Mouse (Mus musculus): ENCODE measurements around the gene Pik3r5. TPM values are rescaled to one million over a fixed set of nuclear protein-coding genes. Genes with fewer than 3 reads are reported as not detected.

Pik3r5 gene
- polyA plus RNA-seq, 1 experiment from 2014 or later = 0.25 TPM

GRCm38 (mm10) chr11:68451747-68452405 is 20.0 kb downstream of the Pik3r5 start:
- Histone ChIP-seq H3K4me3 (replicated peaks) (no peak overlapping the region), H3K4me1 (replicated peaks) (peaks cover 9% of the 10 kb centered on the region), H3K36me3 (no peaks in the 10 kb centered on the region), H3K27ac (no peak overlapping the region), H3K27me3 (0 out of 2 replicates have a peak, but pooled peaks cover 5% of the 10 kb centered on the region), H3K9ac (replicated peaks) (no peak overlapping the region), H3K9me3 (no peaks in the 10 kb centered on the region), H3K4me2 (no peak overlapping the region)
- no peak for ATAC-seq (ENCODE audit: insufficient number of reproducible peaks, insufficient read depth, low FRiP score, low TSS enrichment, low read depth)
- 77% methylated on average over 5 of the region's 5 CpGs for WGBS

DNA sequence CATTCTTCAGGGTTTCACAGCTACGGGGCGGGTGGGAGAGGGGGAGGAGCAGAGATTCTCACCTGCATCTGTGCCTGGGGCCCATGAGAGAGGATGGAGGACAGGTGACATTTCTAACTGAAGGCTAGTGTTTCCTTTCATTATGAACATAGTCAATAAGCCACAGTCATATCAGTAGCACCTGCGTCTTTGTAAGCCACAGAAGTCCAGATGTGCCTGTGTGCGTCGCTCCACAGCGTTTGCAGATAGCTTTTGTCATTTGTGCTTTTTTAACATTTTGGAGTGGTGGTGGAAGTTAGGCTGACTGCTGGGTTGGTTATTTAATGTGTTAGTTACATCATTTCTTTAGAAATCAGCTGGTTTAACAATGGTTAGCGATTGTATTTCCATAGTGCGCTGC is 20.8 kb downstream of the Pik3r5 start:
- Histone ChIP-seq H3K27ac (no peak overlapping the region), H3K27me3 (0 out of 2 replicates have a peak, but pooled peaks cover 5% of the 10 kb centered on the region), H3K4me1 (replicated peaks) (peaks cover 9% of the 10 kb centered on the region), H3K4me2 (no peak overlapping the region), H3K9ac (replicated peaks) (no peak overlapping the region), H3K36me3 (no peaks in the 10 kb centered on the region), H3K4me3 (replicated peaks) (no peak overlapping the region), H3K9me3 (no peaks in the 10 kb centered on the region)
- WGBS = 90% methylated on average over 8 of the region's 8 CpGs
- ATAC-seq (ENCODE audit: insufficient number of reproducible peaks, insufficient read depth, low FRiP score, low TSS enrichment, low read depth) = no peak

DNA sequence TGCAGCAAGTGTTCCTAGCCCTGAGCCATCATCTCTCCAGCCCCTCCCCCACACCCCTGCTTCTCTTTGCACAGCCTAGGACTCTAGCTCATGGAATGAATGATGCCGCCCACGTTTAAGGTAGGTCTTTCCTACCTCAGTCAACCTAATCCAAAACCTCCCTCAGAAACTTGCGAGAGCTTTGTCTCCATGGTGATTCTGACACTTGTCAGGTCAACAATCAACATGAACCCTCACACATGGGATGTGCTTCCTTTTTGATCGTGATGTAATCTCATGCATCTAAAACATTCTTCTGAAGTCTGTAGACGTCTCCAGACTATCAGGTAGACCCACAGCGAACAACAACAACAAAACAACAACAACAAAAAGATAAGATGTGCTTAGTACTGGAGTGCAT is 21.4 kb downstream of the Pik3r5 start:
- peaks cover 9% of the 10 kb centered on the region for H3K4me1 ChIP-seq (replicated peaks)
- 0 out of 2 replicates have a peak, but pooled peaks cover 5% of the 10 kb centered on the region for H3K27me3 ChIP-seq
- no peaks in the 10 kb centered on the region for H3K9me3 ChIP-seq
- 78% methylated on average over 6 of the region's 6 CpGs for WGBS
- no peaks in the 10 kb centered on the region for H3K36me3 ChIP-seq
- no peak overlapping the region for H3K4me2 ChIP-seq
- no peak for ATAC-seq (ENCODE audit: insufficient number of reproducible peaks, insufficient read depth, low FRiP score, low TSS enrichment, low read depth)
- H3K27ac ChIP-seq = no peak overlapping the region
- H3K4me3 ChIP-seq (replicated peaks) = no peak overlapping the region
- H3K9ac ChIP-seq (replicated peaks) = no peak overlapping the region

DNA sequence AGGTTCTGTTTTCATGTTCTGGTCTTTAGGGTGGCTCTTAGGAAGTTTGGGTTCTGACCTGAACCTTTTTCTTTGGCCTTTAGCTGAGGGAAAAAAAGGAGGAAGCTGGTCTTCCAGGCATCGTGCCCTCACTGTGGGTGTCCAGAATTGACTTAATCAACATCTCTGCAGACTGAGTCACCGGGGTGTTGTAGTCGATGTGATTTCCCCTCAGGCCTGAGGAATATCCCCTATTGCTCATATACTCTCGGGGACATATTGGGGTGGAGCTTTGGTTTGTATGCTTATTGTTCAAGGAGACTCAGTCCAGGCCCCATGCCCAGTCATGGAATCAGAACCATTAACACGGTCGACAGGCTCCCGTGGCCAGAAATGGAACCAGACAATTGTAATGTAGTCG is 26.2 kb downstream of the Pik3r5 start:
- Histone ChIP-seq H3K9me3 (no peaks in the 10 kb centered on the region), H3K4me1 (replicated peaks) (no peaks in the 10 kb centered on the region), H3K36me3 (no peaks in the 10 kb centered on the region), H3K9ac (replicated peaks) (no peak overlapping the region), H3K4me3 (replicated peaks) (no peak overlapping the region), H3K4me2 (no peak overlapping the region), H3K27me3 (no peaks in the 10 kb centered on the region), H3K27ac (no peak overlapping the region)
- ATAC-seq (ENCODE audit: insufficient number of reproducible peaks, insufficient read depth, low FRiP score, low TSS enrichment, low read depth) = no peak
- 84% methylated on average over 8 of the region's 8 CpGs for WGBS

DNA sequence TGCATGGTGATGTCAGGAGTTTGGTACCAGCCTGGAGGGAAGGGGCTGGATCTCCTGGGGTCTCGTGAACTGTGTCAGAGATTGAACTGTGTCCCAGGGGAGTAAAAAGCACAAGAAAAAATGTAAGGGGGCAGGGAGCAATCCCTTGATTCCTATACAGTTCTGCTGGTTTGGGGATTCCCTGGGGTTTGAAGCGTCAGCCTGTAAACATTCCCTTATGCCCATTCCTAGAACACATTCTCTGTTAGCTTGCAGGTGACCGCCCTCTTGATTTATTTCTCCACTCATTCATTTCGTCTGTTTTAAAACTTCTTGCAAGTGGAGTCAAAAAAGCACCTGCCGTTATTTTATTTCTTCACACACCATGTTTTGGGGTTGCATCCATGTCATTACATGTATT is 27.1 kb downstream of the Pik3r5 start:
- Histone ChIP-seq H3K27ac (no peak overlapping the region), H3K4me3 (replicated peaks) (no peak overlapping the region), H3K27me3 (no peaks in the 10 kb centered on the region), H3K9me3 (no peaks in the 10 kb centered on the region), H3K36me3 (no peaks in the 10 kb centered on the region), H3K4me1 (replicated peaks) (no peaks in the 10 kb centered on the region), H3K4me2 (no peak overlapping the region), H3K9ac (replicated peaks) (no peak overlapping the region)
- ATAC-seq (ENCODE audit: insufficient number of reproducible peaks, insufficient read depth, low FRiP score, low TSS enrichment, low read depth) = no peak
- WGBS = 73% methylated on average over 5 of the region's 5 CpGs

GRCm38 (mm10) chr11:68459486-68459885 is 27.6 kb downstream of the Pik3r5 start:
- no peaks in the 10 kb centered on the region for H3K9me3 ChIP-seq
- H3K36me3 ChIP-seq = no peaks in the 10 kb centered on the region
- no peak for ATAC-seq (ENCODE audit: insufficient number of reproducible peaks, insufficient read depth, low FRiP score, low TSS enrichment, low read depth)
- 89% methylated on average over 5 of the region's 5 CpGs for WGBS
- no peak overlapping the region for H3K4me2 ChIP-seq
- no peaks in the 10 kb centered on the region for H3K4me1 ChIP-seq (replicated peaks)
- H3K9ac ChIP-seq (replicated peaks) = no peak overlapping the region
- no peak overlapping the region for H3K4me3 ChIP-seq (replicated peaks)
- H3K27me3 ChIP-seq = no peaks in the 10 kb centered on the region
- no peak overlapping the region for H3K27ac ChIP-seq

DNA sequence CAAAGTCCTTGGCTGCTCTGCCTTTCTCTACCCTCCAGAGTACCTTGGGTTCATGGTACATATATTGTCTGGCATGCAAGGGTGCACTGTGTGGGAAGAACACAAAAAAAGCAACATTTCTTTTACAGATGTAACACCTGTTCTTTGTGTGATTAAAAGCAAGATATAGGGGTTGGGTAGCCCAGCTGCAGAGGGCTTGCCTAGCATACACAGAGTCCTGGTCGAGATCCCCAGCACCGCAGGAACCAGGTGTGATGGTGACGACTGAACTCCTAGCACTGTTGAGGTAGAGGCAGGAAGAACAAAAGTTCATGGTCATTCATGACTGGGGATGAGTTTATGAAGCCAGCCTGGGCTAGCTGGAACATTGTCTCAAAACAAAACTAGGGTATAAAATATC is 30.8 kb downstream of the Pik3r5 start:
- 76% methylated on average over 3 of the region's 3 CpGs for WGBS
- Histone ChIP-seq H3K9ac (replicated peaks) (no peak overlapping the region), H3K36me3 (no peaks in the 10 kb centered on the region), H3K27me3 (no peaks in the 10 kb centered on the region), H3K4me2 (no peak overlapping the region), H3K4me3 (replicated peaks) (no peak overlapping the region), H3K4me1 (replicated peaks) (no peaks in the 10 kb centered on the region), H3K9me3 (no peaks in the 10 kb centered on the region), H3K27ac (no peak overlapping the region)
- no peak for ATAC-seq (ENCODE audit: insufficient number of reproducible peaks, insufficient read depth, low FRiP score, low TSS enrichment, low read depth)

DNA sequence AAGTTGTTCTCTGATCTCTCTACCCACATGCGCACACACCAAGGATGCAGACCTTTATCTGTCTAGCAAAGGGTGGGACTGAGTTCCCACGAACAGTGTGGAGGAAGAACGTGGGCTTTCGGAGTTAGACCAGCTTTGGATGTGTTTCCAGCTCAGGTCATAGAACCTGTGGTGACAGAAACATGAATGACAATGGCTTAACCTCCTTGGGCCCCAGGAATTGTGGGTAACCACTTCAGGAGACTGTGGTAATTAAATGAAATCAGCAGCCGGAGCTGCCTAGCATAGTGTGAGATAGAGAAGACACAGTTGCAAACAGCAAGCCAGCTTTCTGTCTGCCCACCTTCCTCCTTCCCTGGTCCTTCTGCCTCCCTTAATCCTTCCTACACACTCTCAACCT is 32.3 kb downstream of the Pik3r5 start:
- Histone ChIP-seq H3K9me3 (no peaks in the 10 kb centered on the region), H3K4me3 (replicated peaks) (no peak overlapping the region), H3K27me3 (0 out of 2 replicates have a peak, but pooled peaks cover 4% of the 10 kb centered on the region), H3K9ac (replicated peaks) (no peak overlapping the region), H3K36me3 (no peaks in the 10 kb centered on the region), H3K4me2 (no peak overlapping the region), H3K27ac (no peak overlapping the region), H3K4me1 (replicated peaks) (no peaks in the 10 kb centered on the region)
- ATAC-seq (ENCODE audit: insufficient number of reproducible peaks, insufficient read depth, low FRiP score, low TSS enrichment, low read depth) = no peak
- WGBS = 79% methylated on average over 5 of the region's 5 CpGs

GRCm38 (mm10) chr11:68465090-68465489 is 33.2 kb downstream of the Pik3r5 start:
- 71% methylated on average over 2 of the region's 2 CpGs for WGBS
- no peak overlapping the region for H3K27ac ChIP-seq
- H3K4me1 ChIP-seq (replicated peaks) = no peaks in the 10 kb centered on the region
- no peak overlapping the region for H3K4me3 ChIP-seq (replicated peaks)
- no peaks in the 10 kb centered on the region for H3K36me3 ChIP-seq
- H3K9ac ChIP-seq (replicated peaks) = no peak overlapping the region
- no peaks in the 10 kb centered on the region for H3K9me3 ChIP-seq
- no peak overlapping the region for H3K4me2 ChIP-seq
- 0 out of 2 replicates have a peak, but pooled peaks cover 4% of the 10 kb centered on the region for H3K27me3 ChIP-seq
- no peak for ATAC-seq (ENCODE audit: insufficient number of reproducible peaks, insufficient read depth, low FRiP score, low TSS enrichment, low read depth)

DNA sequence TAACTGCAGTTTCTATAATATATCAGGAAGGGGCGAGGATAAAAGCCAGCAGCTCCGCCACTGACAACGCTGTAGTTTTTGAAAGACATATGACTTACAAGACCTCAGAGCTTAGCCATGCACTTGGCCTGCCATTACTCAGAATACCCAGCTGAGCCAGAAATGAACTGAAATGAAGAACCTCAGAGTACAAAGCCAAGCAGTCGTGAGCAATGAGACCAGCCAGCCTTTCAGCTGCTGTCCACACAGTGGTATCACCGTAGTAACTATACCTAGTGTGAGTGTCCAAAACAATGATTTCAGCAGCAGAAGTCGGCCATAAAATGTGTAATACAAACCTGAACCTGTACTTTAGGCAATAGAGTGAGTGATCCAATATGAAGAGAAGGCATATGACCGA is 35.5 kb downstream of the Pik3r5 start:
- Histone ChIP-seq H3K4me3 (replicated peaks) (no peak overlapping the region), H3K9me3 (no peaks in the 10 kb centered on the region), H3K9ac (replicated peaks) (no peak overlapping the region), H3K36me3 (no peaks in the 10 kb centered on the region), H3K4me1 (replicated peaks) (no peaks in the 10 kb centered on the region), H3K4me2 (no peak overlapping the region), H3K27ac (no peak overlapping the region), H3K27me3 (0 out of 2 replicates have a peak, but pooled peaks cover 4% of the 10 kb centered on the region)
- WGBS = 81% methylated on average over 7 of the region's 7 CpGs
- ATAC-seq (ENCODE audit: insufficient number of reproducible peaks, insufficient read depth, low FRiP score, low TSS enrichment, low read depth) = no peak

- no peaks in the 10 kb centered on the region for H3K4me1 ChIP-seq (replicated peaks)
- H3K36me3 ChIP-seq = no peaks in the 10 kb centered on the region
- ATAC-seq (ENCODE audit: insufficient number of reproducible peaks, insufficient read depth, low FRiP score, low TSS enrichment, low read depth) = no peak
- 82% methylated on average over 9 of the region's 9 CpGs for WGBS
- H3K9ac ChIP-seq (replicated peaks) = no peak overlapping the region
- no peak overlapping the region for H3K27ac ChIP-seq
- H3K4me3 ChIP-seq (replicated peaks) = no peak overlapping the region
- no peaks in the 10 kb centered on the region for H3K9me3 ChIP-seq
- H3K4me2 ChIP-seq = no peak overlapping the region
- H3K27me3 ChIP-seq = 0 out of 2 replicates have a peak, but pooled peaks cover 4% of the 10 kb centered on the region
Measured at GRCm38 (mm10) chr11:68467962-68468612, 36.2 kb downstream of the Pik3r5 start.
